Mouse (Mus musculus): Measurements from ENCODE around the gene Alg2. TPM values are rescaled to one million over a fixed set of nuclear protein-coding genes. Genes with fewer than 3 reads are reported as not detected.

The Alg2 gene
- polyA plus RNA-seq (2015; fragmentation: Nextera tagmentation; extraction: Ambion mirVana) = 22.2 and 31.3 TPM in 2 replicates

GRCm38 (mm10) chr4:47473968-47474729, at the start of gene Alg2, which contains the start of gene Sec61b:
Alg2 (minus strand) TSS chr4:47474333.
Sec61b (plus strand) TSS chr4:47474658.
- peaks cover 20% of the 10 kb centered on the region for H3K4me1 ChIP-seq (replicated peaks)
- H3K36me3 ChIP-seq = peaks cover 53% of the 10 kb centered on the region
- H3K4me3 ChIP-seq = peak within 1 kb of the TSS; percentile 96
- ATAC-seq (replicated peaks; ENCODE audit: insufficient number of reproducible peaks, insufficient read depth, low FRiP score, low read depth) = peak; percentile 97
- H3K9me3 ChIP-seq (replicated peaks) = no peaks in the 10 kb centered on the region
- peak within 1 kb of the TSS; percentile 89 for H3K9ac ChIP-seq
- H3K4me2 ChIP-seq = peak within 1 kb of the TSS; percentile 72
- under 1% methylated on average over 58 of the region's 58 CpGs for WGBS
- peak within 1 kb of the TSS; percentile 97 for H3K27ac ChIP-seq
- H3K27me3 ChIP-seq = no peaks in the 10 kb centered on the region

GRCm38 (mm10) chr4:47521884-47522605, 47.9 kb upstream of the Alg2 start:
- Histone ChIP-seq H3K4me1 (replicated peaks) (no peaks in the 10 kb centered on the region; the same call in 1 of the 2 replicates), H3K4me3 (no peak overlapping the region), H3K4me2 (no peak overlapping the region), H3K27me3 (no peaks in the 10 kb centered on the region), H3K9ac (no peak overlapping the region), H3K36me3 (no peaks in the 10 kb centered on the region), H3K9me3 (replicated peaks) (no peaks in the 10 kb centered on the region), H3K27ac (no peak overlapping the region)
- 0 out of 2 replicates have a peak, but pooled peaks have one; percentile 60 for ATAC-seq (replicated peaks; ENCODE audit: insufficient number of reproducible peaks, insufficient read depth, low FRiP score, low read depth)
- WGBS = 49% methylated on average over 6 of the region's 6 CpGs

GRCm38 (mm10) chr4:47520076-47520475, 45.9 kb upstream of the Alg2 start:
- Histone ChIP-seq H3K4me2 (no peak overlapping the region), H3K27me3 (no peaks in the 10 kb centered on the region), H3K9me3 (replicated peaks) (no peaks in the 10 kb centered on the region), H3K4me1 (replicated peaks) (no peaks in the 10 kb centered on the region; the same call in 1 of the 2 replicates), H3K4me3 (no peak overlapping the region), H3K27ac (no peak overlapping the region), H3K36me3 (no peaks in the 10 kb centered on the region), H3K9ac (no peak overlapping the region)
- WGBS = 59% methylated on average over 4 of the region's 4 CpGs
- no peak for ATAC-seq (replicated peaks; ENCODE audit: insufficient number of reproducible peaks, insufficient read depth, low FRiP score, low read depth)

- Histone ChIP-seq H3K4me3 (no peak overlapping the region), H3K9ac (no peak overlapping the region), H3K4me1 (replicated peaks) (no peaks in the 10 kb centered on the region; the same call in 1 of the 2 replicates), H3K4me2 (no peak overlapping the region), H3K27me3 (no peaks in the 10 kb centered on the region), H3K27ac (no peak overlapping the region), H3K36me3 (no peaks in the 10 kb centered on the region), H3K9me3 (replicated peaks) (no peaks in the 10 kb centered on the region)
- ATAC-seq (replicated peaks; ENCODE audit: insufficient number of reproducible peaks, insufficient read depth, low FRiP score, low read depth) = 0 out of 2 replicates have a peak, but pooled peaks have one; percentile 29
- 64% methylated on average over 12 of the region's 12 CpGs for WGBS
Observed at GRCm38 (mm10) chr4:47518551-47519181, 44.5 kb upstream of the Alg2 start.

GRCm38 (mm10) chr4:47504841-47505517, 30.8 kb upstream of the Alg2 start:
- no peaks in the 10 kb centered on the region for H3K9me3 ChIP-seq (replicated peaks)
- H3K4me2 ChIP-seq = no peak overlapping the region
- 57% methylated on average over 10 of the region's 10 CpGs for WGBS
- no peak overlapping the region for H3K4me3 ChIP-seq
- H3K36me3 ChIP-seq = no peaks in the 10 kb centered on the region
- H3K27me3 ChIP-seq = no peaks in the 10 kb centered on the region
- ATAC-seq (replicated peaks; ENCODE audit: insufficient number of reproducible peaks, insufficient read depth, low FRiP score, low read depth) = no peak
- no peak overlapping the region for H3K27ac ChIP-seq
- H3K9ac ChIP-seq = no peak overlapping the region
- H3K4me1 ChIP-seq (replicated peaks) = peaks cover 7% of the 10 kb centered on the region; the same call in 1 of the 2 replicates

- no peaks in the 10 kb centered on the region for H3K27me3 ChIP-seq
- no peaks in the 10 kb centered on the region for H3K9me3 ChIP-seq (replicated peaks)
- H3K36me3 ChIP-seq = no peaks in the 10 kb centered on the region
- ATAC-seq (replicated peaks; ENCODE audit: insufficient number of reproducible peaks, insufficient read depth, low FRiP score, low read depth) = no peak
- 70% methylated on average over 6 of the region's 6 CpGs for WGBS
- peaks cover 7% of the 10 kb centered on the region; the same call in 1 of the 2 replicates for H3K4me1 ChIP-seq (replicated peaks)
- H3K4me2 ChIP-seq = peak overlapping the region; percentile 45
- no peak overlapping the region for H3K9ac ChIP-seq
- peak overlapping the region; percentile 19; the same call in 1 of the 2 replicates for H3K4me3 ChIP-seq
- no peak overlapping the region for H3K27ac ChIP-seq
Observed at GRCm38 (mm10) chr4:47503045-47503444, 28.9 kb upstream of the Alg2 start.

- ATAC-seq (replicated peaks; ENCODE audit: insufficient number of reproducible peaks, insufficient read depth, low FRiP score, low read depth) = no peak
- Histone ChIP-seq H3K4me2 (peak overlapping the region; percentile 45), H3K4me1 (replicated peaks) (peaks cover 7% of the 10 kb centered on the region; the same call in 1 of the 2 replicates), H3K9me3 (replicated peaks) (no peaks in the 10 kb centered on the region), H3K27me3 (no peaks in the 10 kb centered on the region), H3K9ac (no peak overlapping the region), H3K4me3 (peak overlapping the region; percentile 19; the same call in 1 of the 2 replicates), H3K36me3 (no peaks in the 10 kb centered on the region), H3K27ac (no peak overlapping the region)
- WGBS = 26% methylated on average over 4 of the region's 4 CpGs
Observed at GRCm38 (mm10) chr4:47502546-47502971, 28.4 kb upstream of the Alg2 start.

- H3K36me3 ChIP-seq = no peaks in the 10 kb centered on the region
- H3K27ac ChIP-seq = no peak overlapping the region
- no peak overlapping the region for H3K9ac ChIP-seq
- peaks cover 3% of the 10 kb centered on the region; the same call in 1 of the 2 replicates for H3K4me1 ChIP-seq (replicated peaks)
- H3K27me3 ChIP-seq = no peaks in the 10 kb centered on the region
- no peak overlapping the region for H3K4me3 ChIP-seq
- 73% methylated on average over 10 of the region's 10 CpGs for WGBS
- no peaks in the 10 kb centered on the region for H3K9me3 ChIP-seq (replicated peaks)
- H3K4me2 ChIP-seq = no peak overlapping the region
- no peak for ATAC-seq (replicated peaks; ENCODE audit: insufficient number of reproducible peaks, insufficient read depth, low FRiP score, low read depth)
Observed at GRCm38 (mm10) chr4:47499121-47499545, 25.0 kb upstream of the Alg2 start.

GRCm38 (mm10) chr4:47497811-47498385, 23.8 kb upstream of the Alg2 start:
- Histone ChIP-seq H3K27me3 (no peaks in the 10 kb centered on the region), H3K4me3 (no peak overlapping the region), H3K4me1 (replicated peaks) (peaks cover 2% of the 10 kb centered on the region; the same call in 1 of the 2 replicates), H3K36me3 (no peaks in the 10 kb centered on the region), H3K9me3 (replicated peaks) (no peaks in the 10 kb centered on the region), H3K4me2 (no peak overlapping the region), H3K9ac (no peak overlapping the region), H3K27ac (no peak overlapping the region)
- WGBS = 59% methylated on average over 7 of the region's 7 CpGs
- ATAC-seq (replicated peaks; ENCODE audit: insufficient number of reproducible peaks, insufficient read depth, low FRiP score, low read depth) = no peak

- no peak for ATAC-seq (replicated peaks; ENCODE audit: insufficient number of reproducible peaks, insufficient read depth, low FRiP score, low read depth)
Observed at GRCm38 (mm10) chr4:47494686-47495085, 20.6 kb upstream of the Alg2 start.

More at GRCm38 (mm10) chr4:47494686-47495085, 20.6 kb upstream of the Alg2 start:
- Histone ChIP-seq H3K36me3 (no peaks in the 10 kb centered on the region), H3K4me2 (no peak overlapping the region), H3K4me1 (replicated peaks) (no peaks in the 10 kb centered on the region), H3K27me3 (no peaks in the 10 kb centered on the region), H3K4me3 (no peak overlapping the region), H3K9me3 (replicated peaks) (no peaks in the 10 kb centered on the region), H3K27ac (no peak overlapping the region), H3K9ac (no peak overlapping the region)
- WGBS = 46% methylated on average over 2 of the region's 2 CpGs

Measured in heart, embryonic 15.5 days (tissue).